Mouse (Mus musculus) central nervous system, embryonic 11.5 days (tissue): ENCODE data around the gene Olfr273. TPM values are rescaled to one million over a fixed set of nuclear protein-coding genes. Genes with fewer than 3 reads are reported as not detected.

ENCODE experiments used
- polyA plus RNA-seq: library from polyadenylated mRNA; depleted of rRNA; stranded (reverse); fragments of >200 nt; gene quantifications from 2 replicates; pipeline ENCODE4 v1.2.3, GENCODE M21; 2012; rRNA removed

Gene Olfr273
- not detected in 2 replicates for polyA plus RNA-seq

GRCm38 (mm10) chr4:52859136-52859535, at the start of gene Olfr273:
Olfr273 (minus strand) TSS chr4:52859236.

GRCm38 (mm10) chr4:52814304-52814703, 44.7 kb downstream of the Olfr273 start, which contains the start of gene Olfr275:
Olfr275 (plus strand) TSS chr4:52814604.

Other genes starting within 250 kb of the Olfr273 start
- gene Olfr275, start 44.6 kb downstream of the Olfr273 start, polyA plus RNA-seq, result not detected in 2 replicates
- gene Olfr272, start 59.9 kb upstream of the Olfr273 start, polyA plus RNA-seq, result not detected in 2 replicates
- not detected in 2 replicates for gene Olfr270, start 105.3 kb upstream of the Olfr273 start, polyA plus RNA-seq
- not detected in 2 replicates for gene Nipsnap3a, start 130.0 kb upstream of the Olfr273 start, polyA plus RNA-seq
- gene Nipsnap3b, start 152.6 kb upstream of the Olfr273 start, polyA plus RNA-seq, result 26.2 and 46.7 TPM in 2 replicates